Mouse (Mus musculus): ENCODE measurements around the gene Ubr7.

Ubr7 gene

GRCm38 (mm10) chr12:102757689-102758402 lies at the start of gene Ubr7, which contains the start of the genes Gm28051 and Gon7:
TSS of gene Ubr7 (plus strand) at chr12:102757967.
TSS of gene Gm28051 (minus strand) at chr12:102757765.
TSS of gene Gon7 (minus strand) at chr12:102757803.
- peak; percentile 97 to 98 for DNase-seq

- no peak for DNase-seq
Observed at GRCm38 (mm10) chr12:102708220-102708619, 49.5 kb upstream of the Ubr7 start.

- no peak for DNase-seq
Observed at GRCm38 (mm10) chr12:102709896-102710295, 47.9 kb upstream of the Ubr7 start.

- no peak for DNase-seq
Observed at GRCm38 (mm10) chr12:102710851-102711375, 46.9 kb upstream of the Ubr7 start.

GRCm38 (mm10) chr12:102713153-102713865 lies 44.5 kb upstream of the Ubr7 start:
- no peak for DNase-seq

GRCm38 (mm10) chr12:102714116-102714515 lies 43.7 kb upstream of the Ubr7 start:
- DNase-seq: no peak

GRCm38 (mm10) chr12:102714654-102715395 lies 42.9 kb upstream of the Ubr7 start:
- no peak for DNase-seq

GRCm38 (mm10) chr12:102719552-102720315 lies 38.0 kb upstream of the Ubr7 start:
- peak in 1 of 2 experiments; percentile 54 for DNase-seq

- DNase-seq: no peak
Observed at GRCm38 (mm10) chr12:102722451-102722850, 35.3 kb upstream of the Ubr7 start.

GRCm38 (mm10) chr12:102722966-102723365 lies 34.8 kb upstream of the Ubr7 start:
- DNase-seq: no peak

GRCm38 (mm10) chr12:102723861-102724260 lies 33.9 kb upstream of the Ubr7 start:
- no peak for DNase-seq

- no peak for DNase-seq
Observed at GRCm38 (mm10) chr12:102725146-102725545, 32.6 kb upstream of the Ubr7 start.

- no peak for DNase-seq
Observed at GRCm38 (mm10) chr12:102725761-102726175, 32.0 kb upstream of the Ubr7 start.

- peak; percentile 75 to 79 for DNase-seq
Observed at GRCm38 (mm10) chr12:102729855-102730797, 27.6 kb upstream of the Ubr7 start.

GRCm38 (mm10) chr12:102730798-102731619 lies 26.8 kb upstream of the Ubr7 start:
- DNase-seq: no peak

- peak; percentile 66 to 77 for DNase-seq
Observed at GRCm38 (mm10) chr12:102733381-102733780, 24.4 kb upstream of the Ubr7 start.

GRCm38 (mm10) chr12:102739096-102739495 lies 18.7 kb upstream of the Ubr7 start:
- DNase-seq: no peak

- DNase-seq: no peak
Observed at GRCm38 (mm10) chr12:102740285-102740684, 17.5 kb upstream of the Ubr7 start.

GRCm38 (mm10) chr12:102742056-102742455 lies 15.7 kb upstream of the Ubr7 start:
- DNase-seq: no peak

- DNase-seq: no peak
Observed at GRCm38 (mm10) chr12:102743036-102743588, 14.7 kb upstream of the Ubr7 start.
